Mouse (Mus musculus) lung, adult 2 months (tissue): ENCODE measurements at regions not wholly inside any gene's neighbourhood (a gene's known extent, or its start where the extent isn't known, plus 50 kb on each side); places are given as distances from the start of the nearest gene placed in this dataset.

Experiments
- CTCF ChIP-seq: fragments of 200-500 bp; IDR thresholded peaks from 2 replicates; pipeline ENCODE4 v1.5.1; 2011; ENCODE audit warnings: mild to moderate bottlenecking, low read length, control low read depth; ENCODE audit not compliant: insufficient read depth
- POLR2A ChIP-seq: fragments of 200-500 bp; IDR thresholded peaks from 2 replicates; pipeline ENCODE4 v1.6.1; 2011; ENCODE audit warnings: low read depth, mild to moderate bottlenecking, control low read depth, low read length, borderline replicate concordance; ENCODE audit errors: extremely low read depth

DNA sequence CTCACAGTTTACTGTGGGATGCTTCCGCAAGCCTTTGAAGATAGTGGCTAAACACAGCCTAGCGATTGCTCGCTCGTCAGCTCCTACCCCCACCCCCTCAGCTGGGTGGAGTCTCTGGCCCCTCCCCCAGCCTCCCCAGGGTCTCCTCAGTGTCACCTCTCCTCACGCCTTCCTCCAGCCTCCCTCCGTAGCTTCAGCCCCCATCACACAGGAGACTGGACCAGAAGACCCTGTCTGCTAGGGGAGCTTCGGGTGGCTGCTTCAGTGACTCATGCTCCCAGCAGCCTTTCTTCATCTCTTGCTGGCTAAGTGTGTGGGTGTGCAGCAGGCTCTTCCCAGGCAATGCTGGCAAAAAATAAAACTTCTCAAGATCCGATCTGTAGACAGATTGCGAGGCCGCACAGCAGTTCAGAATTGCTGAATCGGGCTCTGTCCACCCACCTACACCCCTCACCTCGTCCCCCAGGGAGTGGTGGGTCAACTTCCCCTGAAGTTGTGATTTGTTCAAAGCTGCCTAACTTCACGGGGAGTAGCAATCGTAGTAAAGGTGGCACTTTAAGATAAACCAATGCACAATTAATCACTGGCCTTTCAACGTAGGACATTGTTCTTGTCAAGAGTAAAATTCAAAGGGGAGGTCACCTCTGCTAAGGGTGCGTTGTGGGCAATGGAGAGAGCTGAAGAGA is 61.2 kb upstream of the Ankrd28 start:
- TF ChIP-seq CTCF (no peak), POLR2A (no peak)
